Mouse (Mus musculus) forebrain, embryonic 13.5 days (tissue): Measurements from ENCODE around the gene Sox30. TPM values are rescaled to one million over a fixed set of nuclear protein-coding genes. Genes with fewer than 3 reads are reported as not detected.
A peak's percentile ranks its signal among the peaks of the same experiment; 100 is the strongest.

Experiments used
- ATAC-seq: fragments of 200-750 bp; cut with Nextera tagmentation; 2 replicates; pipeline ENCODE4 v1.8.0; 2017
- H3K27ac ChIP-seq: fragments of 300-500 bp; sonication (generic); 2 replicates; pipeline ENCODE4 v1.5.1; 2015; ENCODE audit warnings: inconsistent platforms, mild to moderate bottlenecking, moderate library complexity
- H3K27me3 ChIP-seq: fragments of 300-500 bp; sonication (generic); 2 replicates; pipeline ENCODE4 v1.6.1; 2015; ENCODE audit warnings: mild to moderate bottlenecking, inconsistent platforms
- H3K36me3 ChIP-seq: fragments of 300-500 bp; sonication (generic); 2 replicates; pipeline ENCODE4 v1.6.1; 2015; ENCODE audit warnings: mild to moderate bottlenecking, inconsistent platforms; ENCODE audit not compliant: poor library complexity, severe bottlenecking
- H3K4me1 ChIP-seq: fragments of 300-500 bp; sonication (generic); 2 replicates; pipeline ENCODE4 v1.6.1; 2015; ENCODE audit warnings: inconsistent platforms
- H3K4me2 ChIP-seq: fragments of 300-500 bp; sonication (generic); 2 replicates; pipeline ENCODE4 v1.6.1; 2015; ENCODE audit warnings: inconsistent platforms, mild to moderate bottlenecking, moderate library complexity
- H3K4me3 ChIP-seq: fragments of 300-500 bp; sonication (generic); 2 replicates; pipeline ENCODE4 v1.5.1; 2015; ENCODE audit warnings: mild to moderate bottlenecking, inconsistent platforms
- H3K9ac ChIP-seq: fragments of 300-500 bp; sonication (generic); 2 replicates; pipeline ENCODE4 v1.6.1; 2015; ENCODE audit warnings: mild to moderate bottlenecking, inconsistent platforms
- H3K9me3 ChIP-seq: fragments of 300-500 bp; sonication (generic); replicated peaks from 2 replicates; pipeline ENCODE4 v1.6.1; 2016; ENCODE audit warnings: inconsistent platforms
- WGBS: fragments of 180-500 bp; shearing (Covaris S2); methylation state at CpG from one replicate; pipeline ENCODE4 v1.1.7; 2015; 5-methylcytosine and 5-hydroxymethylcytosine counted together
- polyA plus RNA-seq: library from polyadenylated mRNA; unstranded; fragments of >200 nt; fragmentation: Nextera tagmentation; extraction: Ambion mirVana; gene quantifications from 2 replicates; pipeline ENCODE4 v1.2.1, GENCODE M21; 2015

The Sox30 gene
- polyA plus RNA-seq, 1 experiment from 2014 or later, result not detected

GRCm38 (mm10) chr11:45959598-45959997 lies 20.5 kb upstream of the Sox30 start:
- Histone ChIP-seq H3K9ac (no peak overlapping the region), H3K4me1 (peaks cover 3% of the 10 kb centered on the region; the same call in 1 of the 2 replicates), H3K4me3 (no peak overlapping the region), H3K9me3 (no peaks in the 10 kb centered on the region), H3K27ac (no peak overlapping the region), H3K36me3 (no peaks in the 10 kb centered on the region), H3K27me3 (no peaks in the 10 kb centered on the region), H3K4me2 (no peak overlapping the region)
- no peak for ATAC-seq
- WGBS, result 75% methylated on average over 3 of the region's 3 CpGs

DNA sequence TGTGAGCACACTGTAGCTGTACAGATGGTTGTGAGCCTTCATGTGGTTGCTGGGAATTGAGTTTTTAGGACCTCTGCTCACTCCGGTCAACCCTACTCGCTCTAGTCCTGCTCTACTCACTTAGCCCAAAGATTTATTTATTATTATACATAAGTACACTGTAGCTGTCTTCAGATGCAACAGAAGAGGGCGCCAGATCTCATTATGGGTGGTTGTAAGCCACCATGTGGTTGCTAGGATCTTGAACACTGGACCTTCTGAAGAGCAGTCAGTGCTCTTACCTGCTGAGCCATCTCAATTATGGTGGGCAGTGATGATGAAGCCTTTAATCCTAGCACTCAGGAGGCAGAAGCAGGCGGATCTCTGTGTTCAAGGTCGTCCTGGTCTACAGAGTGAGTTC lies 20.1 kb upstream of the Sox30 start:
- no peak overlapping the region for H3K4me2 ChIP-seq
- H3K4me1 ChIP-seq, result no peaks in the 10 kb centered on the region
- H3K27ac ChIP-seq, result no peak overlapping the region
- H3K36me3 ChIP-seq, result no peaks in the 10 kb centered on the region
- H3K27me3 ChIP-seq, result no peaks in the 10 kb centered on the region
- 81% methylated on average over 5 of the region's 5 CpGs for WGBS
- no peak overlapping the region for H3K4me3 ChIP-seq
- H3K9ac ChIP-seq, result no peak overlapping the region
- H3K9me3 ChIP-seq, result no peaks in the 10 kb centered on the region
- ATAC-seq, result no peak

DNA sequence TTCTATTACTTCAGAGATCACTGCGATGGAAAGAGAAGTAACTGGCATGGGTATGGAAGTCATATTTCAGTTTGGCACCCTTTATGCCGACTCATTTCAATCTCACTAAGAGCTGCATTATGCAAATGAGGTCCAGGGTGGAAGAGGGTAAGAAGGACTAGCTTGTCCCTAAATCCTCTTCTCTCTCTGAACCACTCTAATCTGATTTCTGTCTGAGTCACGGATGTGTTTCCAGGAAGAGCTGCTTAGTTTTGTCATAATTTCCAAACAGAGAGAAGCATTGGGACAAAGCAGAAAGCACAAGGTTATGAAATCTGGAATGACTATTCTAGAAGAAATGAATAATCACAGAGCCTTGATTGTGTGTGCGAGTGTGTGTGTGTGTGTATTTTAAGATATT lies 13.2 kb upstream of the Sox30 start:
- H3K9me3 ChIP-seq, result no peaks in the 10 kb centered on the region
- H3K4me2 ChIP-seq, result no peak overlapping the region
- no peaks in the 10 kb centered on the region for H3K27me3 ChIP-seq
- no peak overlapping the region for H3K4me3 ChIP-seq
- 89% methylated on average over 4 of the region's 4 CpGs for WGBS
- H3K27ac ChIP-seq, result no peak overlapping the region
- no peaks in the 10 kb centered on the region for H3K36me3 ChIP-seq
- H3K4me1 ChIP-seq, result no peaks in the 10 kb centered on the region
- no peak for ATAC-seq
- H3K9ac ChIP-seq, result no peak overlapping the region

- H3K9me3 ChIP-seq, result no peaks in the 10 kb centered on the region
- no peak overlapping the region for H3K9ac ChIP-seq
- no peak overlapping the region for H3K4me2 ChIP-seq
- H3K4me1 ChIP-seq, result no peaks in the 10 kb centered on the region
- WGBS, result 90% methylated on average over 3 of the region's 3 CpGs
- no peaks in the 10 kb centered on the region for H3K36me3 ChIP-seq
- no peak for ATAC-seq
- H3K4me3 ChIP-seq, result no peak overlapping the region
- H3K27me3 ChIP-seq, result no peaks in the 10 kb centered on the region
- H3K27ac ChIP-seq, result no peak overlapping the region
Observed at GRCm38 (mm10) chr11:45968466-45968865, 11.6 kb upstream of the Sox30 start.

- no peaks in the 10 kb centered on the region for H3K4me1 ChIP-seq
- no peak overlapping the region for H3K9ac ChIP-seq
- no peak overlapping the region for H3K4me2 ChIP-seq
- no peaks in the 10 kb centered on the region for H3K27me3 ChIP-seq
- no peak for ATAC-seq
- 85% methylated on average over 5 of the region's 5 CpGs for WGBS
- no peaks in the 10 kb centered on the region for H3K9me3 ChIP-seq
- no peak overlapping the region for H3K27ac ChIP-seq
- H3K36me3 ChIP-seq, result no peaks in the 10 kb centered on the region
- no peak overlapping the region for H3K4me3 ChIP-seq
Observed at GRCm38 (mm10) chr11:45973635-45974034, 6.5 kb upstream of the Sox30 start.

DNA sequence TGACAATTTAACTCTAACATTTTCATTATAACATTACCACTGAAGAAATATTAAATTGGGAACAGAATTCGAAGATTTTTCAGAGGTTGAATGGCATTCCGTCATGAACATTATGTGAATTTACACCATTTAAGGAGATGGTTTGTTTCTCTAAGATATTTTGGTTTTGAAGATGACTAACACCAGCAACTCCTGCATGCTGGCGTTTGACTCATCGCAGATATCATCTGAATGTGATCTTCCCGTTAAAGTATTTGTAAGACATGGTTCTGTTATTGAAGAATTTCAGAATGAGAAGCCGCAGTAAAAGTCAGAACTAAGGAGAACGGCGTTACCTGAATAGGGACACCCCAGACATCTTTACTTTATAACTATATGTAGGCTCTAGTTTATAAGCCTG lies 5.6 kb upstream of the Sox30 start:
- H3K36me3 ChIP-seq, result no peaks in the 10 kb centered on the region
- WGBS, result 90% methylated on average over 8 of the region's 8 CpGs
- no peak for ATAC-seq
- no peaks in the 10 kb centered on the region for H3K4me1 ChIP-seq
- H3K4me2 ChIP-seq, result no peak overlapping the region
- H3K27me3 ChIP-seq, result 0 out of 2 replicates have a peak, but pooled peaks cover 3% of the 10 kb centered on the region
- H3K9ac ChIP-seq, result no peak overlapping the region
- H3K27ac ChIP-seq, result no peak overlapping the region
- H3K4me3 ChIP-seq, result no peak overlapping the region
- H3K9me3 ChIP-seq, result 0 out of 2 replicates have a peak, but pooled peaks cover under 1% of the 10 kb centered on the region

DNA sequence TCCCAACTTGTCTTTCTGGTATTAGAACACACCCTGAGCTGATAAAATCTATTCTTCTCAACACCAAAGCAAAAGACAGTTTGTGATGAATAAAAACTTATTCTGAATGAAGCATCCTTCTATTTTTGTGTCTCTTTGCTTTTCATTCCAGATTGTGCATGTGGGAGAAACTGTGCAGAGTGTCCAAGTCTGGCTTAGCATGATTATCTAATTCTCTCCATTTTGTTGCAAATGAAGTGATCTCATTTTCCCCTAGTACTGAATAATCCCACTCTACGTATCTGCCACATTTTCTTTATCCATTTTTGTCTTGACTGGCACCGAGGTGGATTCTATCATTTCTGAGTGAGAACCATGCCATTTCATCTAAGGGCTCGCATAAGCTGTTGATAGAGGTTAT lies 4.0 kb upstream of the Sox30 start:
- H3K4me2 ChIP-seq, result no peak overlapping the region
- ATAC-seq, result no peak
- WGBS, result 82% methylated on average over 3 of the region's 3 CpGs
- H3K9me3 ChIP-seq, result peaks cover 6% of the 10 kb centered on the region; the same call in 1 of the 2 replicates
- peaks cover 8% of the 10 kb centered on the region; the same call in 1 of the 2 replicates for H3K27me3 ChIP-seq
- 0 out of 2 replicates have a peak, but pooled peaks cover 5% of the 10 kb centered on the region for H3K4me1 ChIP-seq
- no peak overlapping the region for H3K9ac ChIP-seq
- no peaks in the 10 kb centered on the region for H3K36me3 ChIP-seq
- H3K4me3 ChIP-seq, result no peak overlapping the region
- H3K27ac ChIP-seq, result no peak overlapping the region

DNA sequence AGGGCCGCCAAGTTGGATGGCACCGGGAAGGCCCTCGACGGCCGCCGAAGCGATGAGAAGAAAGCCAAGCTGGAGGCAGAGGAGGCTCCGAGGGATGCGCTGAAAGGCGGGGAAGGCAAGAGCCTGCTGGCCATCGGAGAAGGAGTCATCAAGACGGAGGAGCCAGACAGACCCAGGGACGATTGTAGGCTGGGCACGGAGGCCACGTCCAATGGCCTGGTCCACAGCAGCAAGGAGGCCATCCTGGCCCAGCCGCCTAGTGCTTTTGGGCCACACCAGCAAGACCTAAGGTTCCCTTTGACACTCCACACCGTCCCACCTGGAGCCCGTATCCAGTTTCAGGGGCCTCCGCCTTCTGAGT lies 763 bp downstream of the Sox30 start:
- Histone ChIP-seq H3K4me1 (0 out of 2 replicates have a peak, but pooled peaks cover 8% of the 10 kb centered on the region), H3K27ac (peak overlapping the region; percentile 54; the same call in 1 of the 2 replicates), H3K4me3 (peak overlapping the region; percentile 65), H3K4me2 (peak overlapping the region; percentile 72), H3K36me3 (no peaks in the 10 kb centered on the region), H3K9ac (peak overlapping the region; percentile 85), H3K27me3 (peaks cover 11% of the 10 kb centered on the region; the same call in 1 of the 2 replicates), H3K9me3 (peaks cover 6% of the 10 kb centered on the region; the same call in 1 of the 2 replicates)
- peak; percentile 37; the same call in 1 of the 2 replicates for ATAC-seq
- WGBS, result 38% methylated on average over 19 of the region's 19 CpGs

- Histone ChIP-seq H3K9ac (peak overlapping the region; percentile 40; the same call in 1 of the 2 replicates), H3K27ac (no peak overlapping the region)
- 5% methylated on average over 16 of the region's 16 CpGs for WGBS
Observed at GRCm38 (mm10) chr11:45991604-45992003, 11.5 kb downstream of the Sox30 start.

GRCm38 (mm10) chr11:45992087-45992486 lies 12.0 kb downstream of the Sox30 start:
- H3K4me3 ChIP-seq, result no peak overlapping the region

More at GRCm38 (mm10) chr11:45991604-45992003, 11.5 kb downstream of the Sox30 start:
- no peaks in the 10 kb centered on the region for H3K4me1 ChIP-seq
- no peaks in the 10 kb centered on the region for H3K27me3 ChIP-seq
- H3K4me3 ChIP-seq, result peak overlapping the region; percentile 23
- H3K4me2 ChIP-seq, result peak overlapping the region; percentile 53
- no peaks in the 10 kb centered on the region for H3K9me3 ChIP-seq
- ATAC-seq, result no peak
- H3K36me3 ChIP-seq, result no peaks in the 10 kb centered on the region

DNA sequence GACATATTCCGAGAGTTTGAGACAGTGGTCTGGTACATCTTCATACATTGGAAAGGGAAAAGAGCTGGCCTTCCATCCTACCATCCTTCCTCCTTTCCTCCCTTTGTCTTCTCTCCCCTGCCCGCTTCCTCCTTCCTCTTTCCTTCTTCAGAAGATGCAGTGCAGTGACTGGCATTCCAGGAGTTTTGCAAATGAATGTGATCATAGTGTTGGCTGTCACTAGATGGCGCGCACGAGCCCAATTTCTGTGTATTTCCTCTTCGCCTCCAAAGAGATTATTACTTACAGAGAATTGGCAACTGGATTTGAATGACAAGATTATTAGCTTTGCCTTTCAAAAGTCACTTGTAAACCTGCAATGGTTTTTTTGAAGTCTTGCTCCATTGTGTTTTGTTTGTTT lies 36.0 kb downstream of the Sox30 start:
- no peak for ATAC-seq
- Histone ChIP-seq H3K9me3 (no peaks in the 10 kb centered on the region), H3K4me2 (no peak overlapping the region), H3K4me3 (no peak overlapping the region), H3K36me3 (no peaks in the 10 kb centered on the region), H3K27me3 (no peaks in the 10 kb centered on the region), H3K9ac (no peak overlapping the region), H3K4me1 (no peaks in the 10 kb centered on the region), H3K27ac (no peak overlapping the region)
- 20% methylated on average over 6 of the region's 6 CpGs for WGBS

More at GRCm38 (mm10) chr11:45992087-45992486, 12.0 kb downstream of the Sox30 start:
- no peak for ATAC-seq
- Histone ChIP-seq H3K9ac (no peak overlapping the region), H3K4me2 (peak overlapping the region; percentile 53), H3K36me3 (no peaks in the 10 kb centered on the region), H3K9me3 (no peaks in the 10 kb centered on the region), H3K27me3 (no peaks in the 10 kb centered on the region), H3K27ac (no peak overlapping the region), H3K4me1 (no peaks in the 10 kb centered on the region)
- 53% methylated on average over 13 of the region's 13 CpGs for WGBS

- Histone ChIP-seq H3K36me3 (no peaks in the 10 kb centered on the region), H3K9ac (no peak overlapping the region), H3K4me3 (no peak overlapping the region), H3K4me1 (no peaks in the 10 kb centered on the region), H3K9me3 (no peaks in the 10 kb centered on the region), H3K4me2 (no peak overlapping the region), H3K27ac (no peak overlapping the region), H3K27me3 (no peaks in the 10 kb centered on the region)
- 59% methylated on average over 1 of the region's 1 CpGs for WGBS
- no peak for ATAC-seq
Observed at GRCm38 (mm10) chr11:46020246-46020645, 40.1 kb downstream of the Sox30 start.

DNA sequence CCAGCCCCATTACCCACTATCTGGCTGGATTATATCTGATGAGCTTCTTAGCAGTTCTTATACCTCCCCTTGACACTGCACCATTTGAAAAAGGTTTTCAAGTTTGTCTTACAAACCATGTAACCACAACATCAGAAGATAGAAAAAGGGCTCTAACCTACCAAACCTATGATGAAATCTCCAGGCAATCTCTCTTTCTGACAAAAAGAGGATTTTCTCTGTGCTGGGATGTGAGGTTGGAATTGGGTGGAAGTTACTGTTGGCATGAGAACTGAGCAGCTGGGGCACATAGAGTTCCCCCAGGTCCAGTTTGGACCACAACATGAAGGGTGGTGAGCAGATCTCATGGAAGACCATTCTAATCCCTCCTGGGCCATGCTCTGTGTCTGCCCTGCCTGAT lies 41.7 kb downstream of the Sox30 start:
- Histone ChIP-seq H3K4me3 (no peak overlapping the region), H3K9me3 (no peaks in the 10 kb centered on the region), H3K9ac (no peak overlapping the region), H3K36me3 (no peaks in the 10 kb centered on the region), H3K4me2 (no peak overlapping the region), H3K27ac (no peak overlapping the region), H3K27me3 (no peaks in the 10 kb centered on the region), H3K4me1 (no peaks in the 10 kb centered on the region)
- ATAC-seq, result no peak
